Mouse (Mus musculus): ENCODE measurements at regions not wholly inside any gene's neighbourhood (a gene's known extent, or its start where the extent isn't known, plus 50 kb on each side); places are given as distances from the start of the nearest gene placed in this dataset.

- no peak for DNase-seq (ENCODE audit: low read depth in 1 of 2, low spot score in 2 of 2)
Observed at GRCm38 (mm10) chr10:117938717-117939116, 92.9 kb upstream of the Rap1b start.

- DNase-seq (ENCODE audit: low read depth in 1 of 2, low spot score in 2 of 2), result no peak
Observed at GRCm38 (mm10) chr10:117940441-117941265, 94.8 kb upstream of the Rap1b start.

GRCm38 (mm10) chr10:117941266-117941651, 95.4 kb upstream of the Rap1b start:
- no peak for DNase-seq (ENCODE audit: low read depth in 1 of 2, low spot score in 2 of 2)

GRCm38 (mm10) chr10:117943702-117944307, 98.0 kb upstream of the Rap1b start:
- DNase-seq (ENCODE audit: low read depth in 1 of 2, low spot score in 2 of 2), result no peak

GRCm38 (mm10) chr10:117947191-117947590, 101.4 kb upstream of the Rap1b start:
- no peak for DNase-seq (ENCODE audit: low read depth in 1 of 2, low spot score in 2 of 2)

- DNase-seq (ENCODE audit: low read depth in 1 of 2, low spot score in 2 of 2), result no peak
Observed at GRCm38 (mm10) chr10:117947911-117948310, 102.1 kb upstream of the Rap1b start.

- DNase-seq (ENCODE audit: low read depth in 1 of 2, low spot score in 2 of 2), result peak in 1 of 2 experiments; percentile 30
Observed at GRCm38 (mm10) chr10:117952116-117953025, 106.5 kb upstream of the Rap1b start.

- peak in 1 of 2 experiments; percentile 51 for DNase-seq (ENCODE audit: low read depth in 1 of 2, low spot score in 2 of 2)
Observed at GRCm38 (mm10) chr10:117953026-117953711, 107.3 kb upstream of the Rap1b start.

GRCm38 (mm10) chr10:117956174-117956950, 110.5 kb upstream of the Rap1b start:
- DNase-seq (ENCODE audit: low read depth in 1 of 2, low spot score in 2 of 2), result no peak

- no peak for DNase-seq (ENCODE audit: low read depth in 1 of 2, low spot score in 2 of 2)
Observed at GRCm38 (mm10) chr10:117974706-117975105, 128.9 kb upstream of the Rap1b start.

GRCm38 (mm10) chr10:117975467-117975866, 129.6 kb upstream of the Rap1b start:
- no peak for DNase-seq (ENCODE audit: low read depth in 1 of 2, low spot score in 2 of 2)

GRCm38 (mm10) chr10:117979091-117979490, 133.3 kb upstream of the Rap1b start:
- DNase-seq (ENCODE audit: low read depth in 1 of 2, low spot score in 2 of 2), result no peak

- DNase-seq (ENCODE audit: low read depth in 1 of 2, low spot score in 2 of 2), result no peak
Observed at GRCm38 (mm10) chr10:117982611-117983210, 136.9 kb upstream of the Rap1b start.

GRCm38 (mm10) chr10:117983271-117983670, 137.4 kb upstream of the Rap1b start:
- no peak for DNase-seq (ENCODE audit: low read depth in 1 of 2, low spot score in 2 of 2)

- no peak for DNase-seq (ENCODE audit: low read depth in 1 of 2, low spot score in 2 of 2)
Observed at GRCm38 (mm10) chr10:117984784-117985602, 139.2 kb upstream of the Rap1b start.

GRCm38 (mm10) chr10:117987620-117988019, 141.8 kb upstream of the Rap1b start:
- DNase-seq (ENCODE audit: low read depth in 1 of 2, low spot score in 2 of 2), result no peak

GRCm38 (mm10) chr10:117988076-117988475, 142.2 kb upstream of the Rap1b start:
- DNase-seq (ENCODE audit: low read depth in 1 of 2, low spot score in 2 of 2), result no peak

- no peak for DNase-seq (ENCODE audit: low read depth in 1 of 2, low spot score in 2 of 2)
Observed at GRCm38 (mm10) chr10:117991176-117991575, 145.3 kb upstream of the Rap1b start.

GRCm38 (mm10) chr10:117992317-117992716, 146.5 kb upstream of the Rap1b start:
- DNase-seq (ENCODE audit: low read depth in 1 of 2, low spot score in 2 of 2), result no peak

All from monocyte, adult 2 months (primary cell).